Mouse (Mus musculus) heart, embryonic 14.5 days (tissue): ENCODE measurements around the gene Slc5a5. TPM values are rescaled to one million over a fixed set of nuclear protein-coding genes. Genes with fewer than 3 reads are reported as not detected.

Experiments used
- ATAC-seq: fragments of 200-750 bp; cut with Nextera tagmentation; 2 replicates; pipeline ENCODE4 v1.8.0; 2017; ENCODE audit warnings: low read depth, moderate TSS enrichment; ENCODE audit not compliant: insufficient number of reproducible peaks, insufficient read depth, low FRiP score
- H3K27ac ChIP-seq, 2 experiments: fragments of 200-500 bp in 1 of 2; fragments of 300-500 bp in 1 of 2; sonication (generic) in 1 of 2; replicated peaks in 1 of 2; 2 replicates each; pipeline ENCODE4 v1.5.1; 2012 to 2014; ENCODE audit warnings: low read depth in 2 of 2, low read length in 2 of 2, control low read depth in 1 of 2, mild to moderate bottlenecking in 1 of 2, mixed read lengths in 1 of 2; ENCODE audit not compliant: control insufficient read depth in 1 of 2, insufficient read depth in 1 of 2
- H3K27me3 ChIP-seq: fragments of 300-500 bp; sonication (generic); 2 replicates; pipeline ENCODE4 v1.6.1; 2014; ENCODE audit warnings: mild to moderate bottlenecking, low read length, control low read depth; ENCODE audit not compliant: control insufficient read depth, insufficient read depth
- H3K36me3 ChIP-seq: fragments of 300-500 bp; sonication (generic); 2 replicates; pipeline ENCODE4 v1.6.1; 2014; ENCODE audit warnings: mild to moderate bottlenecking, control low read depth, low read length, mixed read lengths; ENCODE audit not compliant: control insufficient read depth, insufficient read depth
- H3K4me1 ChIP-seq, 2 experiments: fragments of 200-500 bp in 1 of 2; fragments of 300-500 bp in 1 of 2; sonication (generic) in 1 of 2; 2 replicates each; pipeline ENCODE4 v1.6.1; 2012 to 2014; ENCODE audit warnings: low read length in 2 of 2, control low read depth in 1 of 2, mixed read lengths in 1 of 2; ENCODE audit not compliant: control insufficient read depth in 2 of 2, insufficient read depth in 2 of 2
- H3K4me2 ChIP-seq: fragments of 300-500 bp; sonication (generic); 2 replicates; pipeline ENCODE4 v1.6.1; 2014; ENCODE audit warnings: mild to moderate bottlenecking, low read length
- H3K4me3 ChIP-seq, 2 experiments: fragments of 200-500 bp in 1 of 2; fragments of 300-500 bp in 1 of 2; sonication (generic) in 1 of 2; 2 replicates each; pipeline ENCODE4 v1.5.1; 2012 to 2014; ENCODE audit warnings: low read length in 2 of 2, mild to moderate bottlenecking in 2 of 2, control low read depth in 1 of 2, low read depth in 1 of 2, moderate library complexity in 1 of 2; ENCODE audit not compliant: control insufficient read depth in 1 of 2, insufficient read depth in 1 of 2
- H3K9ac ChIP-seq: fragments of 300-500 bp; sonication (generic); 2 replicates; pipeline ENCODE4 v1.6.1; 2014; ENCODE audit warnings: mild to moderate bottlenecking, low read length
- H3K9me3 ChIP-seq: fragments of 300-500 bp; sonication (generic); 2 replicates; pipeline ENCODE4 v1.6.1; 2016; ENCODE audit warnings: low read length, control low read depth; ENCODE audit not compliant: control insufficient read depth
- WGBS: fragments of 180-500 bp; shearing (Covaris S2); extraction: QIAGEN DNeasy Blood & Tissue Kit; methylation state at CpG from one replicate; pipeline ENCODE4 v1.1.7; 2014; 5-methylcytosine and 5-hydroxymethylcytosine counted together
- polyA plus RNA-seq: library from polyadenylated mRNA; unstranded; fragments of >200 nt; fragmentation: Nextera tagmentation; extraction: Ambion mirVana; gene quantifications from 2 replicates; pipeline ENCODE4 v1.2.1, GENCODE M21; 2014

The Slc5a5 gene
- polyA plus RNA-seq, 1 experiment from 2014 or later = not detected

DNA sequence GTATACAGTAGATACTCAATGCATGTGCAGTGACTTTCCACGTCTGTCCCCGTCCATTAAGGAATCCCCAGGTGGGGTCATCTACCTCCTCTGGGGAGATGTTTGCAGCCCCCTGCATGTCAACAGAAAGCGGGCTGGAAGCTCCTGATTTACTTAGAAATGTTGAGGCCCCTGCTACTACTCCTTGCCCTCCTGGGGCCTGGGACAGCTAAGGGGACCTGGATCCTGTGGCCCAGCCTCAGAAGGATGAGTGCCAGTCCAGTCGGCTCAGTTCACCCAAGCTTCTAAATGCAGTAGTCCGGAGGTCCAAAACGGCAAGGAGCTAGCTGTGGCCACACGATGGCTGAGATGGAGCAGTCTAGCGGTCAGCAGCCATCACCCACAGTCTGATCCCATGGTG lies 48.6 kb downstream of the Slc5a5 start:
- H3K4me3 ChIP-seq = no peak overlapping the region
- H3K9me3 ChIP-seq = no peaks in the 10 kb centered on the region
- H3K27ac ChIP-seq = no peak overlapping the region
- peaks cover 2 to 5% of the 10 kb centered on the region in 2 experiments; a peak in 2 of 4 replicates for H3K4me1 ChIP-seq
- H3K36me3 ChIP-seq = no peaks in the 10 kb centered on the region
- H3K27me3 ChIP-seq = peaks cover 19% of the 10 kb centered on the region
- H3K9ac ChIP-seq = no peak overlapping the region
- 78% methylated on average over 8 of the region's 8 CpGs for WGBS
- no peak overlapping the region for H3K4me2 ChIP-seq
- ATAC-seq = no peak

DNA sequence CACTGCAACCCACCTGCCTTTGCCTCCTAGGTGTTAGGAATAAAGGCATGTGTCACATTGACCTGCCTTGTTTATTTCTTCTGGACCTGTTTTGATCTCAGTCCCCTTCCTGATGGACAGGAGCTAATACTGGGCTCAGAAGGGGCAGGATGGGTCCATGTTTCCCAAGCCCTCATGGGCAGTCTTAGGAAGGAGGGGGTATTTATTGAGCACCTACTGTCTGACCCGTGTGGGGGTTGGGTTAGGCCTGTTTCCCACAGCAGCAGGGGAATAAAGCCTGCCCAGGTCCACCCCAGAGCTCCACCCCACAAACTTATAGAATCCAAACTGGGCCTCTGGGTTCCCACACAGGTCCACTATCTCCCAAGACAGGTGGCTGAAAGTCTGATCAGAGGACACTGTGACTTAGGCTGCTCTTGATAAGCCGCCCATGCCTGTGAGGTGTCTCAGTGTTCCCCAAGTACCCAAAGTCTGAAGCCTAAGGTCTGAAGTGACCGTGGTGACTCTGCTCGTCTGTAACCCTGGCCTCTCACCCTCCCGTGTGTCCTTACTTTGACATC lies 49.3 kb downstream of the Slc5a5 start:
- no peak overlapping the region for H3K27ac ChIP-seq
- ATAC-seq = no peak
- WGBS = 68% methylated on average over 5 of the region's 5 CpGs
- H3K4me3 ChIP-seq = no peak overlapping the region
- H3K27me3 ChIP-seq = peaks cover 15% of the 10 kb centered on the region
- H3K9me3 ChIP-seq = no peaks in the 10 kb centered on the region
- no peak overlapping the region for H3K9ac ChIP-seq
- H3K36me3 ChIP-seq = no peaks in the 10 kb centered on the region
- no peak overlapping the region for H3K4me2 ChIP-seq
- H3K4me1 ChIP-seq = peaks cover 5 to 7% of the 10 kb centered on the region in 2 experiments; a peak in 3 of 4 replicates

DNA sequence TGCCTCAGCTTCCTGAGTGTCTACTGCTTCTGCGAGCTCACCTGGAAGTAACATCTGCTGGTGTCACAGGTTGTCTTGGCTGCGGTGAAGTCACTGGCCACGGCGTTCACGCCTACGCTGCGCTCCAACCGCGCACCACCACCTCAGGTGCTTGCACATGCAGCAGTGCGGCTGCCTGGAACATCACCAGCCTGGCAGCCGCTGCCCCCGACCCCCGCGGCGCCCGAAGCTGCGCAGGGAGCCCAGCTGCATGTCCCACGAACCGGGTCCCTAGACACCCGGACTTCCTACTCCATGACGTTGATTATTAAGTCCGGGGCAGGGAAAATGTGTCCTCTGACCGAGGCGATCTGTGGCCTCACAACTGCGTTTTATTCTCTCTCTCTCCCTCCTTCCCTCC lies 50.1 kb downstream of the Slc5a5 start:
- H3K4me3 ChIP-seq = no peak overlapping the region
- peaks cover 15% of the 10 kb centered on the region for H3K27me3 ChIP-seq
- WGBS = 61% methylated on average over 25 of the region's 25 CpGs
- H3K9ac ChIP-seq = no peak overlapping the region
- ATAC-seq = no peak
- H3K9me3 ChIP-seq = no peaks in the 10 kb centered on the region
- no peak overlapping the region for H3K4me2 ChIP-seq
- H3K4me1 ChIP-seq = peaks cover 5 to 7% of the 10 kb centered on the region in 2 experiments; a peak in 3 of 4 replicates
- H3K36me3 ChIP-seq = no peaks in the 10 kb centered on the region
- H3K27ac ChIP-seq = no peak overlapping the region

DNA sequence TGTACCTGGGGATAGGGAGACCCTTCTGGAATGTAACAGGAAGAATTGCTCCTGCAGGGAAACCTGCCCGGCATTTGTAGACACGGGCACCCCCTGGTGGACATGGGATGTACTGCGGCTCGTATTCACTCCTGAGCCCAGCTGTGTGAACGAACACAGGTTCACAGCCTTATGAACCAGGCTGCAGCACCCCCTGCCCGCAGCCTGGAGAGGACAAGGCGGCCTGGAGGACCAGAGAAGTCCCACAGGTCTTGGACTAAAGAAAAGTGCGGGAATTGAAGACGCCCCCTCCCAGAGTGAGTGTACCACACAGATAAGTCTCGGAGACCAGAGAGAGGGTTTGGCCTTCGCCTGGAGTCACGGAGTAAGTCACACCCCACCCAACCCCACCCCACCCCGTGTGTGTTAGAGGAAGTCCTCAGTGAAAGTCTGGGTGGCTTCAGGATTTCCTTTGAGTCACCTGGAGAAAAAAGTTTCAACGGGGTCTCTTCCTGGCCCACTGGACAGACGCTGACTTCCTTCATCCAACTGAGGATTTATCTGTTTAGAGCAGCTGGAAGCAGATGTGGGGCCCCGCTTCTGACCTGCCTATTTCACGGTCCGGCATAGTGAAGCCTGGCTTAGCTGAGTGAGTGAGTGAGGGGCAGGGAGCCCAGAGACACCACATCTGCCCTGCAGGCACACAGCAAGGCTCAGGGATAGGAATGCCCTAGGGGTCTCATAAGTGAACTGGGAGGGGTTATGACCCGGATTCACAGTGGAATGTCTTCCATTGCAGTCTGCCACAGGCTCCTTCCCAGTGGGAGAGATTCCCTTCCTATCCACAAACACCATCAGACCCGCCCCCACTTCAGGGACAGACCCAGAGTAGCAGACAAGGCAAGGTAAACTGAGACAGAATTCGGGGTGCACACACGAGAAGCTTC lies 51.1 kb downstream of the Slc5a5 start:
- Histone ChIP-seq H3K4me1 (peaks cover 5 to 7% of the 10 kb centered on the region in 2 experiments; a peak in 3 of 4 replicates), H3K9ac (no peak overlapping the region; the same call in 1 of the 2 replicates), H3K4me2 (no peak overlapping the region), H3K27ac (no peak overlapping the region), H3K27me3 (peaks cover 15% of the 10 kb centered on the region), H3K36me3 (no peaks in the 10 kb centered on the region), H3K9me3 (no peaks in the 10 kb centered on the region), H3K4me3 (no peak overlapping the region)
- WGBS = 33% methylated on average over 22 of the region's 22 CpGs
- ATAC-seq = no peak

DNA sequence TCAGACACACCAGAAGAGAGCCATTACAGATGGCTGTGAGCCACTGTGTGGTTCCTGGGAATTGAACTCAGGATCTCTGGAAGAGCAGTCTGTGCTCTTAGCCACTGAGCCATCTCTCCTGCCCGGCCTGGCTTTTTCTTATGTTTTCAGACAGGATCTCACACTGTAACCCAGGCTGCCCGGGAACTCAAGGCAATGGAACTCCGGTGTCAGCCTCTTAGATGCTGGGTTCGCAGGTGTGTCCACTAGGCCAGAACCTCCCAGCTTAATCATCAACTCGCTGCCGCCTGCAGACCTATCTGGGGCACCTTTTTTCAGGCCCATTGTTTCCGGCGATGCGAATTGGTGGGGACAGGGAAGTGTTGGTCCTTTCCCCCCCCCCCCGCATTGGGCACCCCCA lies 52.0 kb downstream of the Slc5a5 start:
- no peak overlapping the region for H3K4me3 ChIP-seq
- 0 out of 2 replicates have a peak, but pooled peaks cover 6% of the 10 kb centered on the region for H3K36me3 ChIP-seq
- 55% methylated on average over 10 of the region's 10 CpGs for WGBS
- H3K9ac ChIP-seq = no peak overlapping the region
- no peak overlapping the region for H3K27ac ChIP-seq
- no peak for ATAC-seq
- no peaks in the 10 kb centered on the region for H3K9me3 ChIP-seq
- H3K4me1 ChIP-seq = peaks cover 5 to 7% of the 10 kb centered on the region in 2 experiments; a peak in 3 of 4 replicates
- H3K27me3 ChIP-seq = peaks cover 15% of the 10 kb centered on the region
- H3K4me2 ChIP-seq = no peak overlapping the region

DNA sequence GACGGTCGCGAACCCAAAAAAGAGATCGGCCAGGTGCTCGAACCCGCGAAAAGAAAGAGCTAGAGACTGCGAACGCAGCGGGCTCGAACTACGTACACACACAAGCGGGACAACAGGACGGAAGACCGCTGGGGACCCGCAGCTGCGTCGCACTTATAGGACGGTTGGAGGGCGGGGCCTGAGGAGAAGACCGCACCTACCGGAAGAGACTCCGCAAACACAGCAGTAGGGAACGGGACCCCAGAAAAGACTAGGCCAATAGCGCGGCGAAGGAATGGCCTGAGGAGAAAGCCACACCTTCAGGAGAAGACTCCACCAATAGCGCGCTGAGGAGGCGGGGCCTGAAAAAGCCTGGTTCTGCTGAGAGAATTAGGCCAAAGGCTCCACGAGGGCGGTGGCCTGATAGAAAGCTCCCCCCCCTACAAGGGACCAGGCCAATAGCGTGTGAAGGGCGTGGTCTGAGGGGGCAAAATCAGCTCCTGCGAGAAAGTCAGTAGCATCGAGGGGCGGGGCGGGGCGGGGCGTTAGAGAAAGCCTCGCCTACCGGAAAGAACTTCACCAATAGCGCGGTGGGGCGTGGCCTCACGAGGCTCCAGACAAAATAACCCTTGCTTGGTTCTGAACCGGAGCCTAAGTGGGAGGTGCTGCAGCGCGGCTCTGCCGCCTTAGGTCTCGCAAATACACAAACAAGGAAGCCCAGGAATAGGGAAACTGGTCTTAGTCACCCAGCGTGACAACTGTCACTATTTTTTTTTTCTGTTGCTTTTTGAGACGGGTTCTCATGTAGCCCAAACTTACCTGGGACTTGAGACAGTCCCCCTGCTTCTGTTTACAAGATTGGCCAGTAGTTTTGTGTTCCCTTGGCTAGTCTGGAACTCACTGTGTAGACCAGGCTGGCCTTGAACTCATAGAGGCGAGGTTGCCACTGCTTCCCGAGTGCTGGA lies 52.9 kb downstream of the Slc5a5 start, which contains the start of gene Arrdc2:
TSS of gene Arrdc2 (minus strand) at position 313 of the 944 bp plus-strand sequence.
- H3K27me3 ChIP-seq = peaks cover 15% of the 10 kb centered on the region
- ATAC-seq = peak; percentile 96
- H3K9me3 ChIP-seq = no peaks in the 10 kb centered on the region
- peak within 1 kb of the TSS; percentile 69 to 82 for H3K27ac ChIP-seq
- peak within 1 kb of the TSS; percentile 90 for H3K4me2 ChIP-seq
- H3K4me1 ChIP-seq = peaks cover 5 to 7% of the 10 kb centered on the region in 2 experiments; a peak in 3 of 4 replicates
- WGBS = 2% methylated on average over 55 of the region's 55 CpGs
- H3K36me3 ChIP-seq = peaks cover 13% of the 10 kb centered on the region; the same call in 1 of the 2 replicates
- H3K4me3 ChIP-seq = peak within 1 kb of the TSS; percentile 65 to 68
- H3K9ac ChIP-seq = peak within 1 kb of the TSS; percentile 79
